Mouse (Mus musculus): Measurements from ENCODE around the gene Gm5431. TPM values are rescaled to one million over a fixed set of nuclear protein-coding genes. Genes with fewer than 3 reads are reported as not detected.
"Not testable (repeated sequence)": the region's sequence is repeated elsewhere in the genome, so short reads cannot be mapped to it uniquely, and the experiment has no call there.

The Gm5431 gene
- polyA plus RNA-seq, 2 experiments: 0.16 to 0.34 TPM

DNA sequence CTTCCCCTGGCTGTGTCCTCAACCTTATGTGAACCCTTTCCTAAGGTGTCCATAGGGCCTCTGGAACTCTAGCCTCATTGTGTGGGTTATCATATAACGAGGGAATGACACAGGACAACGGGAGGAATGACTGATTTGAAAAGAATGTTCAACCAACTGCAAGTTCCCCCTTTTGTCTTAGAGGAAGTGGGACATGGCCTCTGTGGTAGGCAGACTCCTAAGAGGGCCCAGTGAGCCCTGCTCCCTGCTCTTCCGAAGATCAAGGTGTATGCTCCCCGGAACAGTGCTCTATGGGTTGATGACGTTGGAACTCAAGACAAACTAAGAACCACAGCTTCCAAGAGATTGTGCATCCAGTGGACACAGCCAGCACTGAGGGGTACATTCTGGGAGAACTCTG lies 21.8 kb upstream of the Gm5431 start:
- H3K4me3 ChIP-seq (ENCODE audit: insufficient read depth in 1 of 2, low read depth in 2 of 2, low read length in 2 of 2); H3K27ac ChIP-seq; H3K27me3 ChIP-seq (ENCODE audit: control insufficient read depth, insufficient read depth, low read length); H3K9ac ChIP-seq (replicated peaks); H3K4me2 ChIP-seq (ENCODE audit: low read depth); ATAC-seq (ENCODE audit: insufficient read depth); H3K4me1 ChIP-seq (replicated peaks; ENCODE audit: control insufficient read depth in 2 of 2, insufficient read depth in 2 of 2, low read length in 1 of 2); H3K36me3 ChIP-seq (replicated peaks; ENCODE audit: control insufficient read depth, insufficient read depth, low read depth); DNase-seq (ENCODE audit: low read depth in 3 of 3, low spot score in 3 of 3); H3K9me3 ChIP-seq (ENCODE audit: control insufficient read depth, low read length): not testable (repeated sequence)
- WGBS (ENCODE audit: insufficient replicate concordance): 24% methylated on average over 5 of the region's 5 CpGs

DNA sequence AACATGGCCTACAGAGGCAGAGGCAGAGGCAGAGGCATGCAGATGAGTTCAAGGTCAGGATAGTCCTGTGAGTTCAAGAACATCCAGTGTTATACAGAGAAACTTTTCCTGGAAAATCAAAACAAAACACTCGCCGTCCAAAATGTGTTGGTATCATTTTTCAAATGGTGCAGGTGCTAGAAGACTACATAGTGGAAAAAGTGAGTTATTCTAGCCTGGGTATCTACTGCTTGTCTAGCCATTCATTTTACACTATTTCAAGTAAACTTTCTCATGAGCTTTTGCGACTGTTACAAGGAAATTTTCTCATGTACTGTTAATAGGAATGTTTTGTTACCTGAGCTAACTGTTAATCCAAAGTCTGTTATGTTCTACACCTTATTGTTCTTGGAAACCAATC lies 16.4 kb upstream of the Gm5431 start:
- no peaks in the 10 kb centered on the region for H3K27me3 ChIP-seq (ENCODE audit: control insufficient read depth, insufficient read depth, low read length)
- no peak overlapping the region for H3K4me2 ChIP-seq (ENCODE audit: low read depth)
- H3K27ac ChIP-seq: no peak overlapping the region
- no peaks in the 10 kb centered on the region for H3K36me3 ChIP-seq (replicated peaks; ENCODE audit: control insufficient read depth, insufficient read depth, low read depth)
- DNase-seq (ENCODE audit: low read depth in 3 of 3, low spot score in 3 of 3) (no peak), ATAC-seq (ENCODE audit: insufficient read depth) (no peak)
- no peak overlapping the region for H3K9ac ChIP-seq (replicated peaks)
- H3K9me3 ChIP-seq (ENCODE audit: control insufficient read depth, low read length): no peaks in the 10 kb centered on the region
- H3K4me1 ChIP-seq (replicated peaks; ENCODE audit: control insufficient read depth in 2 of 2, insufficient read depth in 2 of 2, low read length in 1 of 2): no peaks in the 10 kb centered on the region
- no peak for TF ChIP-seq CTCF (IDR thresholded peaks at IDR 0.05; ENCODE audit: low read depth)
- TF ChIP-seq EP300 (IDR thresholded peaks at IDR 0.05; ENCODE audit: low read depth): no peak
- 68% methylated on average over 3 of the region's 3 CpGs for WGBS (ENCODE audit: insufficient replicate concordance)
- H3K4me3 ChIP-seq (ENCODE audit: insufficient read depth in 1 of 2, low read depth in 2 of 2, low read length in 2 of 2): no peak overlapping the region

DNA sequence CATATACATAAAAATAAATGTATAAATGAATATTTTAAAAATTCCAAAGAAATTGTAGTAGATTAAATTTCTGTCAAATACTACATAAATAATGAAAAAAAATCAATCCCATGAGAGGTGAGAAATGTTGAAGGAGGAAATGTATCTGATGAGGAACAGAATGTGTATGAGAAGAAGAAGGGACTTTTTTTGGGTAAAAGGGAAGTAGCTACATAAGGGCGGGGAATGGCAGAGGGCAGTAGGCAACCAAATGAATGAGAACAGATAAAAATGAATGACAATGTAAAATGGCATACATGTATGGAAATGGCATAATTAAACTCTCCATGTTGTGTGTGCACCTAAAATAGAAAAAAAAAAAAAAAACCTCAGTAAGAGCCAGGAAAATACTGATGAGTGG lies 11.6 kb upstream of the Gm5431 start:
- Histone ChIP-seq H3K4me2 (ENCODE audit: low read depth) (no peak overlapping the region), H3K9me3 (ENCODE audit: control insufficient read depth, low read length) (no peaks in the 10 kb centered on the region), H3K27me3 (ENCODE audit: control insufficient read depth, insufficient read depth, low read length) (no peaks in the 10 kb centered on the region), H3K4me3 (ENCODE audit: insufficient read depth in 1 of 2, low read depth in 2 of 2, low read length in 2 of 2) (no peak overlapping the region), H3K27ac (no peak overlapping the region), H3K36me3 (replicated peaks; ENCODE audit: control insufficient read depth, insufficient read depth, low read depth) (no peaks in the 10 kb centered on the region), H3K4me1 (replicated peaks; ENCODE audit: control insufficient read depth in 2 of 2, insufficient read depth in 2 of 2, low read length in 1 of 2) (0 out of 4 replicates have a peak, but pooled peaks cover 0 to 2% of the 10 kb centered on the region in 2 experiments), H3K9ac (replicated peaks) (no peak overlapping the region)
- WGBS (ENCODE audit: insufficient replicate concordance): 55% methylated on average over 1 of the region's 1 CpGs
- ATAC-seq (ENCODE audit: insufficient read depth) (no peak), DNase-seq (ENCODE audit: low read depth in 3 of 3, low spot score in 3 of 3) (no peak)
- TF ChIP-seq CTCF (IDR thresholded peaks at IDR 0.05; ENCODE audit: low read depth): no peak

DNA sequence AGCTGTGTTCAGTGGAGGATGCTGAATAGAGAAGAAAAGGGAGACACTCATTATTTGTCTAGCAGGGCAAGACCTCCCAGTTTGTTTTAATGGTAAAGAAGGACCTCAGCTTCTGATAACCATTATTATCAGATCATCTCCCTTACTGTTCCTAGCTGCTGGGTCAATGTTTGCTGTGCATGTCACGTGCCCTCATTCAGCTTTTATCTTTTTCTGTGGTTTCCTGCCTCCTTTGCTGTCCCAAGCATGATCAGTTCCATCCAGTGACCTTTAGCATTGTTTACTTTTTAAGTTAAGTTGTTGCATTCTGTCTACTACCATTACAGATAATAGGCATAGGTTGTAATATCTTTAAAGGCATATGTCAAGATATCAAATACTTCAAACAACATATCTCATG lies 6.4 kb upstream of the Gm5431 start:
- no peaks in the 10 kb centered on the region for H3K36me3 ChIP-seq (replicated peaks; ENCODE audit: control insufficient read depth, insufficient read depth, low read depth)
- peak; percentile 6 to 17 (median 9) for DNase-seq (ENCODE audit: low read depth in 3 of 3, low spot score in 3 of 3)
- H3K9ac ChIP-seq (replicated peaks): no peak overlapping the region
- H3K9me3 ChIP-seq (ENCODE audit: control insufficient read depth, low read length): no peaks in the 10 kb centered on the region
- peaks cover 3 to 9% of the 10 kb centered on the region in 2 experiments; a peak in 3 of 4 replicates for H3K4me1 ChIP-seq (replicated peaks; ENCODE audit: control insufficient read depth in 2 of 2, insufficient read depth in 2 of 2, low read length in 1 of 2)
- H3K27me3 ChIP-seq (ENCODE audit: control insufficient read depth, insufficient read depth, low read length): no peaks in the 10 kb centered on the region
- WGBS (ENCODE audit: insufficient replicate concordance): 7% methylated on average over 1 of the region's 1 CpGs
- no peak overlapping the region for H3K27ac ChIP-seq
- H3K4me3 ChIP-seq (ENCODE audit: insufficient read depth in 1 of 2, low read depth in 2 of 2, low read length in 2 of 2): no peak overlapping the region
- H3K4me2 ChIP-seq (ENCODE audit: low read depth): no peak overlapping the region
- TF ChIP-seq EP300 (IDR thresholded peaks at IDR 0.05; ENCODE audit: low read depth) (no peak), CTCF (IDR thresholded peaks at IDR 0.05; ENCODE audit: low read depth) (no peak)
- ATAC-seq (ENCODE audit: insufficient read depth): no peak

DNA sequence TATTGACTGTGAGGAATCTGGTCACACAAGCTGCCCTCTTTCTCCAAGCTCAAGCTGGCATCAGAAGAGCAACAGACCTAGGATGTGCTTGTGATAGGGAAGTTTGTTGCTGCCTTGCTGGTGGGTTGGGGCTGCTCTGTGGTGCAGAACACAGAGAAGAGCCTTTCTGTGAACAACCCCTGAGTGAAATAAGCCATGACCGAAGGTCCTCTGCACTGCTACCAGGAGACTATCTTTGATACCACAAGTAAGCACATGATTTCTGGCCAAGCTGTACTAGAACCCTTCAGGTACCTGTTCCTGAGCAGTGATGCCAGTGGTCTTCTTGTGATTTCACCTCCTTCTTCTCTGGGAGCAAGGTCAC lies 465 bp downstream of the Gm5431 start:
- H3K27me3 ChIP-seq (ENCODE audit: control insufficient read depth, insufficient read depth, low read length); H3K9me3 ChIP-seq (ENCODE audit: control insufficient read depth, low read length); H3K4me1 ChIP-seq (replicated peaks; ENCODE audit: control insufficient read depth in 2 of 2, insufficient read depth in 2 of 2, low read length in 1 of 2); H3K27ac ChIP-seq; H3K4me2 ChIP-seq (ENCODE audit: low read depth); H3K36me3 ChIP-seq (replicated peaks; ENCODE audit: control insufficient read depth, insufficient read depth, low read depth); H3K4me3 ChIP-seq (ENCODE audit: insufficient read depth in 1 of 2, low read depth in 2 of 2, low read length in 2 of 2); DNase-seq (ENCODE audit: low read depth in 3 of 3, low spot score in 3 of 3); ATAC-seq (ENCODE audit: insufficient read depth); H3K9ac ChIP-seq (replicated peaks): not testable (repeated sequence)
- 67% methylated on average over 1 of the region's 1 CpGs for WGBS (ENCODE audit: insufficient replicate concordance)

DNA sequence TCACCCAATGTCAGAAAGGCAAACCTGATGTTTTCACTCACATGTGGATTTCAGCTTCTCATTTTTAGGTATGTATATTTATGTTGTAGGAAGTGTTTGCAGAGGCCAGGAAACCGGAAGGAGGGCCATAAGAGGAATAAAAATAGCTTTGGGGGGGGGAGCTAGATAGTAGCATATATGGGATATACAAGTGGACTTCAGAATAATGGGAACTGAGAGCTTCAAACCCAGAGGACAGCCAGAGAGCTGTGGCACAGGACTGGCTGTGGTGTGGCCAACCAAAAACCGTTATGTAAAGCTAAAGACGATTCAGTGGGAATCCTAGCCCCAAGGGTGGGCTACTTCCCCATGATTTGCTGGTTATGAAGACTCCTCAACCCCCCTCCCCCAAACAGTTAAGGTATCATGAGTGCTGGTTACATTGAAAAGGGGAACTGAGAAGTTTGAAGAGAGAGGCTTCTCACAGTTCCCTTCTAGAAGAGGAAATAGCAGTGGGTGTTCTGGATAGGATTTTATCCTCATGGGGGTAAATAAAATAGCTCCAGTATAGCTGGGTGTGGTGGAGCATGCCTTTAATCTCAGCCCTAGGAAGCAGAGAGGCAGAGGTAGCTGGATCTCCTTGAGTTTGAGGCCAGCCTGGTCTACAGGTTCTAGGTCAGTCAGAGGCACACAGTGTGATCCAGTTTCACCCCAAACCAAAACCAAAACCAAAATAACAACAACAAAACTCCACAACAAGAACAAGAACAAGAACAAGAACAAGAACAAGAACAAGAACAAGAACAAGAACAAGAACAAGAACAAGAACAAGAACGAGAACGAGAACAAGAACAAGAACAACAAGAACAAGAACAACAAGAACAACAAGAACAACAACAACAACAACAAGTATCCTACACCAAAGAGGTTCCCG lies 1.1 kb downstream of the Gm5431 start:
- not testable (repeated sequence) for H3K27ac ChIP-seq; H3K27me3 ChIP-seq (ENCODE audit: control insufficient read depth, insufficient read depth, low read length); H3K4me1 ChIP-seq (replicated peaks; ENCODE audit: control insufficient read depth in 2 of 2, insufficient read depth in 2 of 2, low read length in 1 of 2); ATAC-seq (ENCODE audit: insufficient read depth); H3K4me3 ChIP-seq (ENCODE audit: insufficient read depth in 1 of 2, low read depth in 2 of 2, low read length in 2 of 2); H3K9ac ChIP-seq (replicated peaks); DNase-seq (ENCODE audit: low read depth in 3 of 3, low spot score in 3 of 3); H3K36me3 ChIP-seq (replicated peaks; ENCODE audit: control insufficient read depth, insufficient read depth, low read depth); H3K9me3 ChIP-seq (ENCODE audit: control insufficient read depth, low read length); H3K4me2 ChIP-seq (ENCODE audit: low read depth)
- WGBS (ENCODE audit: insufficient replicate concordance): 37% methylated on average over 6 of the region's 6 CpGs

Data from liver, embryonic 14.5 days (tissue).